Mouse (Mus musculus): ENCODE measurements at regions not wholly inside any gene's neighbourhood (a gene's known extent, or its start where the extent isn't known, plus 50 kb on each side); places are given as distances from the start of the nearest gene placed in this dataset.

DNA sequence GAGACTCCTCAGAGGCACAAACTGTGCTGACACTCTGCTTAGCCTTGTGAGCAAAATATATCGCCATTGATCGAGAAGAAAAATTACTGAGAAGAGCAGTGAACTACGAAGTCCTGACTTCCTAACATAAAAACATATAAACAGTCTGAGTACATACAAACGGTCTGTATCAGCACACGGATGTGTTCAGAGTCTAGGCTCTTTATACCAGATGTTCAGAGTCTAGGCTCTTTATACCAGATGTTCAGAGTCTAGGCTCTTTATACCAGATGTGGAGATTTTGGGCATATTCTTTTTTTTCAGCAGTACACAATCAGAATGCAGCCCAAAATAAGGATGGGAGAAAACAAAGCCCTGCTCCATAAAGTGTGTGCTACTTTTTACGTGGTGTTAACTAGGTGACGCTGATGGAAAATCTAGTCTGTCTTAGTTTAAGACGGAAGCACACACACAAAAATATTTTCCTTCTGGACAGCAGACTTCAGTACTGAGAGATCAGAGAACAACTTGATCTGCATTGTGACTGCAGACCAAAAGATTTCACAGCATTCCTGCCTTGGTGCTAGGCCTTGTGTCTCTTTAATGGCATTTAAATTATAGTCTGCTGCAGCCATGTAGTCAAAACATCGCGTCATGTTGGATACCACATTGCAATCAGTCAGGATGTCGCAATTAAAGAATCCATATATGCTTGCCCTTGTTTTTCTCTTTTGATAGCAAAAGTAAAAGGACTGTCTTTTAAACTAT is 233.6 kb downstream of the Ptprc start:
- Histone ChIP-seq H3K27me3 (replicated peaks; ENCODE audit: control insufficient read depth, insufficient read depth, low read length) (no peaks in the 10 kb centered on the region), H3K4me2 (ENCODE audit: low read depth, low read length) (no peak overlapping the region), H3K9ac (ENCODE audit: low read depth, low read length) (no peak overlapping the region), H3K27ac (ENCODE audit: low read length) (no peak overlapping the region), H3K36me3 (ENCODE audit: control insufficient read depth, insufficient read depth, low read length) (no peaks in the 10 kb centered on the region), H3K4me3 (ENCODE audit: low read length) (no peak overlapping the region), H3K4me1 (ENCODE audit: control insufficient read depth, insufficient read depth, low read length) (no peaks in the 10 kb centered on the region), H3K9me3 (ENCODE audit: control insufficient read depth, low read length) (no peaks in the 10 kb centered on the region)
- 79% methylated on average over 11 of the region's 11 CpGs for WGBS
- ATAC-seq, result no peak

DNA sequence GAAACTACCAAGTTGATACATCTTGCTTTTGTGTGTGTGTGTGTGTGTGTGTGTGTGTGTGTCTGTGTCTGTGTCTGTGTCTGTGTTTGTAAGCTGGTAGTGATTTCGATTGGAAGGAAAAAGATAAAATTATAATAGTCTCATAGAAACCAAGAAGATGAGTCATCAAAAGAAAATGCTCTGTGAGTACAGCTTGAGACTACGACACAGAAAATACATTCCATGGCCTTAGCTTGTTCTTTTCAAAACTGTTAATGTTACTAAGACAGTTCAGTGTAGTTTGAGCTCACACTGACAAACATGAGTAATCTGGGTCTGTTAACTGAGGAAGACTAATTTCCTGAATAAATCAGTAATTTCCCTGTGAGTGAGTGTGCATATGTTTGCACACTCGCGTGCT is 239.8 kb downstream of the Ptprc start:
- Histone ChIP-seq H3K27me3 (replicated peaks; ENCODE audit: control insufficient read depth, insufficient read depth, low read length) (no peaks in the 10 kb centered on the region), H3K27ac (ENCODE audit: low read length) (no peak overlapping the region), H3K4me3 (ENCODE audit: low read length) (no peak overlapping the region), H3K9ac (ENCODE audit: low read depth, low read length) (no peak overlapping the region), H3K36me3 (ENCODE audit: control insufficient read depth, insufficient read depth, low read length) (no peaks in the 10 kb centered on the region), H3K9me3 (ENCODE audit: control insufficient read depth, low read length) (no peaks in the 10 kb centered on the region), H3K4me1 (ENCODE audit: control insufficient read depth, insufficient read depth, low read length) (peaks cover 2% of the 10 kb centered on the region), H3K4me2 (ENCODE audit: low read depth, low read length) (no peak overlapping the region)
- WGBS, result 62% methylated on average over 4 of the region's 4 CpGs
- no peak for ATAC-seq

DNA sequence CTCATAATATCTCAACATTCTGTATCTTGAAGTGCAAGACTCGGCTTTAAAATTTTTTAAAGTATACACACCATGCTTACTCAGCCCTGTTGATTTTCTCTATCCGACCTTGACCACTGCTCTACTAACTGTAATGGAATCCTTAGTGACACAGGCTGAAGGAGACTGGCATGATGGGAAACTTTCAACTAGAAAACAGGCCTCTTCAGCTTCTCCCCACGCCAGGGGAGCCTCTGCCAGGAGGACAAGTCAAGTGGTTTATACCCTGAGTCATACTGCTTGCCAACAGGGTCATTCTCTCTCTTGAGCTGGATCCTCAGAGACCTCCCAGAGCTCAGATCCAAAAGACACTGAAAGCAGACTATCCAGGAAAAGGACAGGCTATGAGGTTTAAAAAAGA is 245.7 kb downstream of the Ptprc start:
- no peaks in the 10 kb centered on the region for H3K36me3 ChIP-seq (ENCODE audit: control insufficient read depth, insufficient read depth, low read length)
- ATAC-seq, result no peak
- H3K27me3 ChIP-seq (replicated peaks; ENCODE audit: control insufficient read depth, insufficient read depth, low read length), result no peaks in the 10 kb centered on the region
- H3K4me3 ChIP-seq (ENCODE audit: low read length), result no peak overlapping the region
- no peak overlapping the region for H3K27ac ChIP-seq (ENCODE audit: low read length)
- 79% methylated on average over 3 of the region's 3 CpGs for WGBS
- H3K4me1 ChIP-seq (ENCODE audit: control insufficient read depth, insufficient read depth, low read length), result peaks cover 12% of the 10 kb centered on the region
- H3K4me2 ChIP-seq (ENCODE audit: low read depth, low read length), result no peak overlapping the region
- no peak overlapping the region for H3K9ac ChIP-seq (ENCODE audit: low read depth, low read length)
- no peaks in the 10 kb centered on the region for H3K9me3 ChIP-seq (ENCODE audit: control insufficient read depth, low read length)

DNA sequence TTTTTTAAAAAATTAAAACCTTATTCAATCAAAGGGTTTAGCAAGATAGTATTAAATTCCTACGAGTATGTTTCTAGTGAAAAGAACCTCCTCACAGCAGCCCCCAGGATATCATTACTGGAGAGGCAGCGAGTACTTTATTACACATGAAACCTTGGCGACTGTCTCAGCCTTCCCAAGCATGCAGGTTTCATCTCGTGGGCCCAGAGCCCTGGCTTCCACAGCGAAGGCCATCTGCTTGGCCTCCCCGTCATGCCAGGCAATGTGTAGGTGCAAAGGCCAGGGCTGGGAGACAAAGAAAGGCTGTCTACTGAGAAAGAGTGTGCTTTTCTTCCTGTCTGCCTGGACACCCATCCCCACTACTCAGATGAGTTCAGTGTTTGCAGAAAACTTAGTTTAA is 247.0 kb downstream of the Ptprc start:
- WGBS, result 34% methylated on average over 6 of the region's 6 CpGs
- Histone ChIP-seq H3K4me2 (ENCODE audit: low read depth, low read length) (no peak overlapping the region), H3K36me3 (ENCODE audit: control insufficient read depth, insufficient read depth, low read length) (no peaks in the 10 kb centered on the region), H3K27ac (ENCODE audit: low read length) (peak overlapping the region; percentile 58; the same call in 1 of the 2 replicates), H3K9ac (ENCODE audit: low read depth, low read length) (no peak overlapping the region), H3K4me1 (ENCODE audit: control insufficient read depth, insufficient read depth, low read length) (peaks cover 12% of the 10 kb centered on the region), H3K27me3 (replicated peaks; ENCODE audit: control insufficient read depth, insufficient read depth, low read length) (no peaks in the 10 kb centered on the region), H3K4me3 (ENCODE audit: low read length) (no peak overlapping the region), H3K9me3 (ENCODE audit: control insufficient read depth, low read length) (no peaks in the 10 kb centered on the region)
- ATAC-seq, result peak; percentile 75

DNA sequence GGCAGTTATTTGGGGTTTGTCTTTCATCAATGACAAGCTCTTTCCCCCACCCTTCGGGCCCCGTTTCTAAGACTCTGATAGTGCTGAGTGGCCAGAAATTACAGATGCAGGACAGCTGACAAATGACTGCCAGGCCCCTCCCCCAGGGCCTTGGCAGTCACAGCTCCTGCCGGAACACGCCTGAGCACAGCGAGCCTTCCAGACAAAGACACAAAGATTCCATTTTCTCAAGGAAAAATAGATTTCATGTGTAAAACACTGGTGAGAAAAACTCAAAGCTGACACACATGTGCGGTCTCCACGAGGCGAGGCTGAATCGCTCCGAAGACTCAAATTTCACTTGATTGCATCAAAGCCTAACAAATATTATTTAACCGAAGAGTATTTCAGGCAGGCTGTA is 247.6 kb downstream of the Ptprc start:
- Histone ChIP-seq H3K9ac (ENCODE audit: low read depth, low read length) (no peak overlapping the region), H3K36me3 (ENCODE audit: control insufficient read depth, insufficient read depth, low read length) (no peaks in the 10 kb centered on the region), H3K4me2 (ENCODE audit: low read depth, low read length) (peak overlapping the region; percentile 0; the same call in 1 of the 2 replicates), H3K9me3 (ENCODE audit: control insufficient read depth, low read length) (no peaks in the 10 kb centered on the region), H3K27me3 (replicated peaks; ENCODE audit: control insufficient read depth, insufficient read depth, low read length) (no peaks in the 10 kb centered on the region), H3K4me1 (ENCODE audit: control insufficient read depth, insufficient read depth, low read length) (peaks cover 12% of the 10 kb centered on the region), H3K4me3 (ENCODE audit: low read length) (no peak overlapping the region), H3K27ac (ENCODE audit: low read length) (no peak overlapping the region)
- peak; percentile 82 for ATAC-seq
- WGBS, result 23% methylated on average over 11 of the region's 11 CpGs

DNA sequence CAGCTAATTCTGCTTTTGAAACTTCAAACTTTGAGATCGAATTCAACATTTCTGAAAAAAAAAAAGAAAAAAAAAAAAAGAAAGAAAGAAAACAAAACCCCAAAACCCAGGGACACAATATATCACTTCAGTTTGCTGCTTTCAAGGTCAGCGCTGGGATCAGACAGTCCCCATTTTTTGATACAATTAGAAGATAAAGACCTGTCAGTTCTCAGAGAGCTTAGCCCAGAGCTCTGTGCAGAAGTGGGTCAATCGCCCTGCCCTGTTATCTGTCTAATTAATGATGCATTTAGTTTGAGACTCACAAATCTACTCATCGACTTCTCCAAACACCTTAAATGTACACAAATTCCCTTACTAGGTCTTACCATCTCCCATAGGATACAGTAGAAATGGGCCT is 249.2 kb downstream of the Ptprc start:
- WGBS, result 64% methylated on average over 4 of the region's 4 CpGs
- no peak overlapping the region for H3K4me2 ChIP-seq (ENCODE audit: low read depth, low read length)
- H3K27ac ChIP-seq (ENCODE audit: low read length), result no peak overlapping the region
- H3K4me1 ChIP-seq (ENCODE audit: control insufficient read depth, insufficient read depth, low read length), result peaks cover 12% of the 10 kb centered on the region
- no peaks in the 10 kb centered on the region for H3K9me3 ChIP-seq (ENCODE audit: control insufficient read depth, low read length)
- no peaks in the 10 kb centered on the region for H3K27me3 ChIP-seq (replicated peaks; ENCODE audit: control insufficient read depth, insufficient read depth, low read length)
- H3K9ac ChIP-seq (ENCODE audit: low read depth, low read length), result no peak overlapping the region
- H3K4me3 ChIP-seq (ENCODE audit: low read length), result no peak overlapping the region
- no peak for ATAC-seq
- H3K36me3 ChIP-seq (ENCODE audit: control insufficient read depth, insufficient read depth, low read length), result 0 out of 2 replicates have a peak, but pooled peaks cover 3% of the 10 kb centered on the region

DNA sequence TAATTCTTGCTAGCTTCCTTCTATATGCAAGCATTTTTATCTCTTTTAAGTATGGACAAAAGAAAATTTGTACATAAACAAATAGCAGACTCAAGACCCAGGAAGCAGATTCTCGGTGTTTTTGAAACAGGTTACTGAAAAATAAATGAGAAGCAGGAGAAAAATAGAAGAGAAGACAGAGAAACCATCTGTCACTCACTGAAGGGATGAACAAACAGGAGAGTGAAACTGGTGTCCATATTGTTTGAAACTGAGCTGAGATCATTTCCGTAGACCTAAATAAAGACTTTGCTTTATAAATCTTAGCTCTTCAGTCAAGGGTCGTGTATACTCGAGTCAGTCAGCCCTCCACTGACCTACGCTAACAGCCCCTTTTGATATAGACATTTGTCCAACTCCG is 251.4 kb downstream of the Ptprc start:
- WGBS, result 80% methylated on average over 6 of the region's 6 CpGs
- Histone ChIP-seq H3K4me2 (ENCODE audit: low read depth, low read length) (no peak overlapping the region), H3K36me3 (ENCODE audit: control insufficient read depth, insufficient read depth, low read length) (0 out of 2 replicates have a peak, but pooled peaks cover 3% of the 10 kb centered on the region), H3K9ac (ENCODE audit: low read depth, low read length) (no peak overlapping the region), H3K4me3 (ENCODE audit: low read length) (no peak overlapping the region), H3K4me1 (ENCODE audit: control insufficient read depth, insufficient read depth, low read length) (peaks cover 6% of the 10 kb centered on the region), H3K27ac (ENCODE audit: low read length) (no peak overlapping the region), H3K27me3 (replicated peaks; ENCODE audit: control insufficient read depth, insufficient read depth, low read length) (no peaks in the 10 kb centered on the region), H3K9me3 (ENCODE audit: control insufficient read depth, low read length) (no peaks in the 10 kb centered on the region)
- ATAC-seq, result no peak

DNA sequence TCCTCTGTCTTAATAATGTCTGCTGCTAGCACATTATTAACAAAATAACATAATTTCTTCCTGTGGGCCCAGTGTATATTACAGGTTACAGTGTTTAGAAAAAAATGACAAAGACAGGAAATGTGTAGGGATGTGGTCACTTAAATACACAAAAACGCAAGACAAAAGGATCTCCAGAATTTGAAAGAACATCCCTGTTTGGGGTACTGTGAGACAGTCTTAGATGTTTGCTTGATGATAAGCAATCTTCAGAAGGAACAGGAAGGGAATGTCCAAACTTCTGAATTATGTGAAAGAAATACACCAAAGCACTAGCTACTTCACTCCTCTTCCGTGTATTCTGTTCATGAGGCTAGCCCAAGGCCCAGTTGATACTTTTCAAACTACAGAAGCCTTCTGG is 251.8 kb downstream of the Ptprc start:
- WGBS, result 55% methylated on average over 2 of the region's 2 CpGs
- H3K4me3 ChIP-seq (ENCODE audit: low read length), result no peak overlapping the region
- no peak overlapping the region for H3K4me2 ChIP-seq (ENCODE audit: low read depth, low read length)
- 0 out of 2 replicates have a peak, but pooled peaks cover 3% of the 10 kb centered on the region for H3K36me3 ChIP-seq (ENCODE audit: control insufficient read depth, insufficient read depth, low read length)
- no peak overlapping the region for H3K9ac ChIP-seq (ENCODE audit: low read depth, low read length)
- H3K27me3 ChIP-seq (replicated peaks; ENCODE audit: control insufficient read depth, insufficient read depth, low read length), result no peaks in the 10 kb centered on the region
- ATAC-seq, result no peak
- no peak overlapping the region for H3K27ac ChIP-seq (ENCODE audit: low read length)
- peaks cover 5% of the 10 kb centered on the region for H3K4me1 ChIP-seq (ENCODE audit: control insufficient read depth, insufficient read depth, low read length)
- no peaks in the 10 kb centered on the region for H3K9me3 ChIP-seq (ENCODE audit: control insufficient read depth, low read length)

DNA sequence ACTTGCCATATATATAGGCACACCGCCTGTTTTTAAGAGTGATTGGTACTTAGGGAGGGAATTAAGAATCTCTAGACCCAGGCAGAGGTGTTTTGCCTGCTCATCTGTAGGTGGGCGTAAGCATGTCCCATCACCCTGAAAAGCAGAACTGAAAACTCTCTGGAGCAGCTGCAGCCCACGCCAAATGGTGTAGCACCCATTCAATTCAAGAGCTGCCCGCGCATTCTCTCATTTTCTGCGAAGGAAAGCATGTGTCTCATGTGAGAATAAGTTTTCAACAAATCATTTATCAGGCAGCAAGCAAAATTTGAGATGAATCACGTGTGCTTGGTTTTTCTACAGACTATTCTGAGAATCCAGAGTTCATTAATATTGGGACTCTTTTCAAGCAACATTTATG is 252.7 kb downstream of the Ptprc start:
- Histone ChIP-seq H3K4me1 (ENCODE audit: control insufficient read depth, insufficient read depth, low read length) (no peaks in the 10 kb centered on the region), H3K9me3 (ENCODE audit: control insufficient read depth, low read length) (no peaks in the 10 kb centered on the region), H3K9ac (ENCODE audit: low read depth, low read length) (no peak overlapping the region), H3K27ac (ENCODE audit: low read length) (no peak overlapping the region), H3K4me2 (ENCODE audit: low read depth, low read length) (no peak overlapping the region), H3K4me3 (ENCODE audit: low read length) (no peak overlapping the region), H3K36me3 (ENCODE audit: control insufficient read depth, insufficient read depth, low read length) (0 out of 2 replicates have a peak, but pooled peaks cover 3% of the 10 kb centered on the region), H3K27me3 (replicated peaks; ENCODE audit: control insufficient read depth, insufficient read depth, low read length) (no peaks in the 10 kb centered on the region)
- 65% methylated on average over 7 of the region's 7 CpGs for WGBS
- no peak for ATAC-seq

DNA sequence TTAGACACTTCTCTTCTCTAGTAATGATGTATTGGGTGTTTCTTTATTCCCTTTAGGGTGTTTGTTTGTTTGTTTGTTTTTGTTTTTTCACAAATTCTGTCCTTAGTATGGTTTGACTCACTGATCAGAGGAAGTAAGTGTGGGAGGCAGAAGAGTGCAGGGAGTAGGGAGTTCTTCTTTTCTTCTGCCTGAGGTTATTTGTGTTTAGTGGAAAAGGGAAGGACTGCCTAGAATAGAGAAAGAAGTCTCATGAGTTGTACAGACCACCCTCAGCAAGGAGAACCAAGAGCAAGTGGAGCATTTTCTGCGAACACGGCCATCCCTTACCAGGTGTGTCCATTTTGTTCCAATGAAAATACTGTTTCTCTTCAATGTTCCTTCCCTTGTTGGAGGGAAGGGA is 253.9 kb downstream of the Ptprc start:
- H3K4me1 ChIP-seq (ENCODE audit: control insufficient read depth, insufficient read depth, low read length), result no peaks in the 10 kb centered on the region
- ATAC-seq, result no peak
- no peak overlapping the region for H3K27ac ChIP-seq (ENCODE audit: low read length)
- no peak overlapping the region for H3K4me2 ChIP-seq (ENCODE audit: low read depth, low read length)
- no peaks in the 10 kb centered on the region for H3K27me3 ChIP-seq (replicated peaks; ENCODE audit: control insufficient read depth, insufficient read depth, low read length)
- no peaks in the 10 kb centered on the region for H3K9me3 ChIP-seq (ENCODE audit: control insufficient read depth, low read length)
- H3K9ac ChIP-seq (ENCODE audit: low read depth, low read length), result no peak overlapping the region
- H3K36me3 ChIP-seq (ENCODE audit: control insufficient read depth, insufficient read depth, low read length), result 0 out of 2 replicates have a peak, but pooled peaks cover 3% of the 10 kb centered on the region
- no peak overlapping the region for H3K4me3 ChIP-seq (ENCODE audit: low read length)
- WGBS, result 83% methylated on average over 2 of the region's 2 CpGs
